Mouse (Mus musculus) ES-E14 (cell line): Measurements from ENCODE around the gene Cidec. TPM values are rescaled to one million over a fixed set of nuclear protein-coding genes. Genes with fewer than 3 reads are reported as not detected.
A peak's percentile ranks its signal among the peaks of the same experiment; 100 is the strongest.

Experiments
- DNase-seq: peaks from one replicate; pipeline ENCODE4 v3.0.0-alpha.2; 2013; ENCODE audit warnings: low read depth, low spot score
- H3K27ac ChIP-seq: 2 replicates; pipeline ENCODE4 v1.5.1; 2012; ENCODE audit warnings: low read depth, mild to moderate bottlenecking, low read length, moderate library complexity, mixed read lengths; ENCODE audit not compliant: poor library complexity, insufficient read depth, severe bottlenecking
- H3K36me3 ChIP-seq: 2 replicates; pipeline ENCODE4 v1.6.1; 2012; ENCODE audit warnings: mild to moderate bottlenecking, low read length, moderate library complexity, mixed read lengths; ENCODE audit not compliant: control insufficient read depth, poor library complexity, insufficient read depth, severe bottlenecking
- H3K4me1 ChIP-seq, 2 experiments: fragments of 150-350 bp in 1 of 2; sonication (generic) in 1 of 2; 2 replicates each; pipeline ENCODE4 v1.6.1; 2012; ENCODE audit warnings: low read length in 2 of 2, mild to moderate bottlenecking in 1 of 2, mixed read lengths in 1 of 2; ENCODE audit not compliant: control insufficient read depth in 2 of 2, insufficient read depth in 2 of 2, poor library complexity in 1 of 2
- H3K4me3 ChIP-seq, 2 experiments: fragments of 150-350 bp in 1 of 2; sonication (generic) in 1 of 2; 2 replicates each; pipeline ENCODE4 v1.5.1; 2012; ENCODE audit warnings: low read length in 2 of 2, low read depth in 1 of 2, mild to moderate bottlenecking in 1 of 2, mixed read lengths in 1 of 2; ENCODE audit not compliant: insufficient read depth in 1 of 2, poor library complexity in 1 of 2, severe bottlenecking in 1 of 2
- H3K9ac ChIP-seq: 2 replicates; pipeline ENCODE4 v1.6.1; 2012; ENCODE audit warnings: low read depth, mild to moderate bottlenecking, low read length, mixed read lengths; ENCODE audit not compliant: poor library complexity, insufficient read depth, severe bottlenecking
- H3K9me3 ChIP-seq: fragments of 150-350 bp; sonication (generic); 2 replicates; pipeline ENCODE4 v1.6.1; 2012; ENCODE audit warnings: low read depth, mild to moderate bottlenecking, low read length; ENCODE audit not compliant: control insufficient read depth, insufficient read depth
- CHD2 ChIP-seq: IDR thresholded peaks from 2 replicates; pipeline ENCODE4 v1.6.1; 2014; ENCODE audit warnings: mild to moderate bottlenecking, low read depth, low read length, inconsistent platforms
- HCFC1 ChIP-seq: IDR thresholded peaks from 2 replicates; pipeline ENCODE4 v1.6.1; 2012; ENCODE audit warnings: low read length, inconsistent platforms, borderline replicate concordance; ENCODE audit not compliant: insufficient read depth
- MAFK ChIP-seq: IDR thresholded peaks from 2 replicates; pipeline ENCODE4 v1.6.1; 2014; ENCODE audit warnings: mild to moderate bottlenecking, low read depth, low read length, inconsistent platforms; ENCODE audit not compliant: insufficient read depth
- ZC3H11A ChIP-seq: IDR thresholded peaks from 2 replicates; pipeline ENCODE4 v1.6.1; 2012; ENCODE audit warnings: low read depth, mild to moderate bottlenecking, inconsistent platforms, low read length, borderline replicate concordance
- ZNF384 ChIP-seq: IDR thresholded peaks from 2 replicates; pipeline ENCODE4 v1.6.1; 2012; ENCODE audit warnings: low read depth, low read length, inconsistent platforms
- in situ Hi-C, 2 experiments: fragments of 600-800 bp; cut with MboI; formaldehyde crosslinking; loops; one replicate each; pipeline ENCODE4 v1.15.1; 2025; ENCODE audit warnings: low sequenced_read_pairs in 2 of 2, inconsistent platforms in 1 of 2; ENCODE audit not compliant: unreplicated experiment in 2 of 2
- total RNA-seq: library from RNA; depleted of rRNA; stranded (reverse); fragments of 300-350 nt; gene quantifications from 2 replicates; pipeline ENCODE4 v1.2.3, GENCODE M21; 2012

Cidec gene
- total RNA-seq, 1 experiment, result 0.45 TPM

- in situ Hi-C loops, result no loop called here
- peak overlapping the region; percentile 59 to 77 for H3K4me3 ChIP-seq
- H3K4me1 ChIP-seq, result peaks cover 7% of the 10 kb centered on the region in 2 experiments; a peak in 3 of 4 replicates
- H3K9me3 ChIP-seq, result no peaks in the 10 kb centered on the region
- peaks cover 20% of the 10 kb centered on the region for H3K36me3 ChIP-seq
- DNase-seq, result peak; percentile 38
- no peak overlapping the region for H3K27ac ChIP-seq
- TF ChIP-seq HCFC1 (no peak), ZC3H11A (no peak), MAFK (no peak), CHD2 (no peak), ZNF384 (no peak)
- peak overlapping the region; percentile 78 for H3K9ac ChIP-seq
These were observed 43.0 kb downstream of the Cidec start for GRCm38 (mm10) chr6:113392387-113393071.

- in situ Hi-C loops, result no loop called here
- H3K36me3 ChIP-seq, result peaks cover 24% of the 10 kb centered on the region
- no peak for DNase-seq
- peaks cover 4 to 5% of the 10 kb centered on the region in 2 experiments; a peak in 2 of 4 replicates for H3K4me1 ChIP-seq
- H3K9me3 ChIP-seq, result no peaks in the 10 kb centered on the region
- H3K9ac ChIP-seq, result peak overlapping the region; percentile 78
- TF ChIP-seq ZC3H11A (no peak), CHD2 (no peak), HCFC1 (no peak), ZNF384 (no peak), MAFK (no peak)
- peak overlapping the region; percentile 59 to 77 for H3K4me3 ChIP-seq
- no peak overlapping the region for H3K27ac ChIP-seq
These were observed 43.6 kb downstream of the Cidec start for GRCm38 (mm10) chr6:113392015-113392386.

GRCm38 (mm10) chr6:113390715-113391114 lies 44.8 kb downstream of the Cidec start:
- H3K27ac ChIP-seq, result no peak overlapping the region
- H3K4me3 ChIP-seq, result no peak overlapping the region
- TF ChIP-seq CHD2, result no peak
- TF ChIP-seq ZC3H11A, result no peak
- TF ChIP-seq ZNF384, result no peak
- no peak for TF ChIP-seq HCFC1
- H3K9ac ChIP-seq, result no peak overlapping the region
- in situ Hi-C loops, result no loop called here
- peaks cover 29% of the 10 kb centered on the region for H3K36me3 ChIP-seq
- H3K9me3 ChIP-seq, result no peaks in the 10 kb centered on the region
- no peak for DNase-seq
- H3K4me1 ChIP-seq, result peaks cover 4 to 5% of the 10 kb centered on the region in 2 experiments; a peak in 2 of 4 replicates

GRCm38 (mm10) chr6:113388960-113389359 lies 46.6 kb downstream of the Cidec start, which contains the start of gene Ttll3:
Gene Ttll3, plus strand, starts transcription at chr6:113389260.
- in situ Hi-C loops, result no loop called here
- TF ChIP-seq CHD2, result no peak
- peak; percentile 75 for TF ChIP-seq ZNF384
- TF ChIP-seq HCFC1, result no peak
- no peak for TF ChIP-seq MAFK
- no peak for TF ChIP-seq ZC3H11A
- DNase-seq, result no peak
- peak within 1 kb of the TSS; percentile 36; the same call in 1 of the 2 replicates for H3K9ac ChIP-seq
- H3K27ac ChIP-seq, result no peak within 1 kb of the TSS
- no peaks in the 10 kb centered on the region for H3K9me3 ChIP-seq
- peaks cover 45% of the 10 kb centered on the region for H3K36me3 ChIP-seq
- H3K4me3 ChIP-seq, result no peak within 1 kb of the TSS
- H3K4me1 ChIP-seq, result peaks cover 4 to 5% of the 10 kb centered on the region in 2 experiments; a peak in 2 of 4 replicates

- no peak for DNase-seq
- TF ChIP-seq MAFK, result no peak
- TF ChIP-seq CHD2, result no peak
- TF ChIP-seq HCFC1, result no peak
- TF ChIP-seq ZC3H11A, result no peak
- TF ChIP-seq ZNF384, result no peak
- peaks cover 2 to 4% of the 10 kb centered on the region in 2 experiments; a peak in 2 of 4 replicates for H3K4me1 ChIP-seq
- H3K4me3 ChIP-seq, result no peak overlapping the region
- H3K9me3 ChIP-seq, result no peaks in the 10 kb centered on the region
- in situ Hi-C loops, result no loop called here
- peaks cover 64% of the 10 kb centered on the region for H3K36me3 ChIP-seq
- H3K9ac ChIP-seq, result no peak overlapping the region
- no peak overlapping the region for H3K27ac ChIP-seq
These were observed 49.5 kb downstream of the Cidec start for GRCm38 (mm10) chr6:113386025-113386424.
